8 mouse cellular contexts compared by ENCODE assay signal in genomic region chr7:127406002-127406987, GRCm38 (mm10). TPM values are rescaled to one million over a fixed set of nuclear protein-coding genes. Genes with fewer than 3 reads are reported as not detected.
DNase-seq lines count a peak whose midpoint lies in the region; ATAC-seq lines count a peak whose summit lies in the region.
"Not testable (repeated sequence)": the region's sequence is repeated elsewhere in the genome, so short reads cannot be mapped to it uniquely, and the experiment has no call there.

TSS of gene Zfp764 (minus strand) at chr7:127406822.

- peak within 1 kb of the TSS; percentile 77 for H3K9ac ChIP-seq in hindbrain, embryonic 16.5 days (ENCODE audit: low read depth, low read length)

- H3K4me2 ChIP-seq in hindbrain, embryonic 16.5 days (ENCODE audit: low read length) = peak within 1 kb of the TSS; percentile 92

- H3K4me1 ChIP-seq in hindbrain, embryonic 16.5 days (ENCODE audit: control insufficient read depth, insufficient read depth, low read depth, low read length) = not testable (repeated sequence)

- ATAC-seq in hindbrain, embryonic 16.5 days = peak; percentile 90

- H3K9me3 ChIP-seq in hindbrain, embryonic 16.5 days (ENCODE audit: control insufficient read depth, low read length) = not testable (repeated sequence)

- 5% methylated on average over 40 of the region's 40 CpGs for WGBS in hindbrain, embryonic 16.5 days
- 3% methylated on average over 39 of the region's 40 CpGs for WGBS in macrophage (ENCODE audit: missing documents)

- DNase-seq in T-cell, adult 2 months (ENCODE audit: low spot score) = peak; percentile 83
- DNase-seq in cerebellum, postnatal 4 days (ENCODE audit: low spot score in 2 of 2) = peak; percentile 69 to 86
- peak; percentile 89 for DNase-seq in gastrocnemius, adult 18-20 months (ENCODE audit: low spot score)
- peak; percentile 84 to 87 for DNase-seq in left cerebral cortex, adult 18-20 months (ENCODE audit: low spot score in 2 of 2)
- peak; percentile 83 for DNase-seq in right cerebral cortex, adult 18-20 months
- peak; percentile 90 for DNase-seq in urinary bladder, postnatal 14 days (ENCODE audit: low spot score)

- H3K79me2 ChIP-seq in macrophage (ENCODE audit: inconsistent target) = not testable (repeated sequence)

- H3K4me3 ChIP-seq in hindbrain, embryonic 16.5 days (ENCODE audit: low read length) = peak within 1 kb of the TSS; percentile 50
- peak within 1 kb of the TSS; percentile 53 for H3K4me3 ChIP-seq in macrophage (ENCODE audit: inconsistent target)

- H3K27me3 ChIP-seq in hindbrain, embryonic 16.5 days (replicated peaks; ENCODE audit: control insufficient read depth, insufficient read depth, low read length) = not testable (repeated sequence)

- not testable (repeated sequence) for H3K36me3 ChIP-seq in hindbrain, embryonic 16.5 days (ENCODE audit: control insufficient read depth, insufficient read depth, low read length); macrophage (ENCODE audit: inconsistent target)

- H3K27ac ChIP-seq in hindbrain, embryonic 16.5 days (ENCODE audit: low read depth, low read length) = peak within 1 kb of the TSS; percentile 71
- H3K27ac ChIP-seq in macrophage = peak within 1 kb of the TSS; percentile 55

RNA-seq across cellular contexts. Expression of gene Zfp764, which starts in this region (rescaled TPM):
- total RNA-seq in gastrocnemius, adult 18-20 months (2021) = 1 to 10 TPM; 1.6 to 1.9 TPM
- 4.0 and 4.1 TPM in 2 replicates for polyA plus RNA-seq in hindbrain, embryonic 16.5 days (2015; fragmentation: Nextera tagmentation; extraction: Ambion mirVana)
- 1 to 10 TPM; 4.3 to 4.8 TPM for total RNA-seq in left cerebral cortex, adult 18-20 months (2021)
- total RNA-seq in macrophage (2018; cell fraction: chromatin; rRNA removed) = 10 to 100 TPM in 1 of 26 experiments, 1 to 10 TPM in 25; 2.2 to 11.6 (median 4.5) TPM
- 1 to 10 TPM; 1.3 to 7.1 (median 3.2) TPM for total RNA-seq in macrophage (2018; cell fraction: cytosol; rRNA removed)
- total RNA-seq in macrophage (2018; cell fraction: nucleus; rRNA removed) = 10 to 100 TPM in 1 of 26 experiments, 1 to 10 TPM in 25; 2.4 to 10.6 (median 5.1) TPM
- polyA plus RNA-seq in macrophage (2018) = 6.0 to 7.4 TPM (median 6.2 TPM) in 3 replicates

Comparison
In these comparisons a context has a peak if more than half of its experiments do, and no peak if none do; other contexts are left out.
1. Peak in every context shown above with its lines: DNase-seq, ATAC-seq, H3K4me3 ChIP-seq and H3K27ac ChIP-seq.